Mouse (Mus musculus) liver, adult 2 months (tissue): Measurements from ENCODE around the gene Efs.

ENCODE experiments used
- CTCF ChIP-seq: fragments of 200-500 bp; IDR thresholded peaks from 2 replicates; pipeline ENCODE4 v1.5.1; 2011; ENCODE audit warnings: low read depth, low read length, control low read depth
- POLR2A ChIP-seq: fragments of 200-500 bp; IDR thresholded peaks from 2 replicates; pipeline ENCODE4 v1.6.1; 2011; ENCODE audit warnings: low read length, control low read depth; ENCODE audit not compliant: insufficient read depth; ENCODE audit errors: extremely low read depth

- TF ChIP-seq CTCF (no peak), POLR2A (no peak)
Measured at GRCm38 (mm10) chr14:54963727-54964126, 37.8 kb upstream of the Efs start.
